Mouse (Mus musculus) hindbrain, embryonic 14.5 days (tissue): ENCODE data around the gene Gm9821. TPM values are rescaled to one million over a fixed set of nuclear protein-coding genes. Genes with fewer than 3 reads are reported as not detected.

Experiments used
- ATAC-seq: fragments of 200-750 bp; cut with Nextera tagmentation; 2 replicates; pipeline ENCODE4 v1.8.0; 2017; ENCODE audit warnings: moderate number of reproducible peaks, mild to moderate bottlenecking, moderate TSS enrichment, moderate library complexity; ENCODE audit not compliant: low FRiP score
- DNase-seq: peaks from one replicate; pipeline ENCODE4 v3.0.0-alpha.2; 2015; ENCODE audit warnings: low spot score
- H3K27ac ChIP-seq: fragments of 300-500 bp; sonication (generic); 2 replicates; pipeline ENCODE4 v1.5.1; 2014; ENCODE audit warnings: mild to moderate bottlenecking, moderate library complexity
- H3K27me3 ChIP-seq: fragments of 300-500 bp; sonication (generic); 2 replicates; pipeline ENCODE4 v1.6.1; 2014; ENCODE audit warnings: mild to moderate bottlenecking, low read length, mixed read lengths; ENCODE audit not compliant: control insufficient read depth, insufficient read depth
- H3K36me3 ChIP-seq: fragments of 300-500 bp; sonication (generic); replicated peaks from 2 replicates; pipeline ENCODE4 v1.6.1; 2014; ENCODE audit not compliant: control insufficient read depth, insufficient read depth
- H3K4me1 ChIP-seq: fragments of 300-500 bp; sonication (generic); replicated peaks from 2 replicates; pipeline ENCODE4 v1.6.1; 2014; ENCODE audit warnings: antibody characterized with exemption, low read length, mixed read lengths; ENCODE audit not compliant: control insufficient read depth, insufficient read depth
- H3K4me2 ChIP-seq: fragments of 300-500 bp; sonication (generic); replicated peaks from 2 replicates; pipeline ENCODE4 v1.6.1; 2014; ENCODE audit warnings: mild to moderate bottlenecking, moderate library complexity
- H3K4me3 ChIP-seq: fragments of 300-500 bp; sonication (generic); replicated peaks from 2 replicates; pipeline ENCODE4 v1.5.1; 2014; ENCODE audit warnings: mild to moderate bottlenecking, low read length
- H3K9ac ChIP-seq: fragments of 300-500 bp; sonication (generic); 2 replicates; pipeline ENCODE4 v1.6.1; 2014
- H3K9me3 ChIP-seq: fragments of 300-500 bp; sonication (generic); 2 replicates; pipeline ENCODE4 v1.6.1; 2016; ENCODE audit warnings: low read length; ENCODE audit not compliant: control insufficient read depth
- WGBS: fragments of 180-500 bp; shearing (Covaris S2); extraction: QIAGEN DNeasy Blood & Tissue Kit; methylation state at CpG from one replicate; pipeline ENCODE4 v1.1.7; 2014; 5-methylcytosine and 5-hydroxymethylcytosine counted together
- microRNA-seq: library from miRNA; unstranded; fragments of <30 nt; microRNA quantifications from one replicate; pipeline ENCODE4, GENCODE M21; 2016
- polyA plus RNA-seq: library from polyadenylated mRNA; unstranded; fragments of >200 nt; fragmentation: Nextera tagmentation; extraction: Ambion mirVana; gene quantifications from 2 replicates; pipeline ENCODE4 v1.2.1, GENCODE M21; 2014

The Gm9821 gene
- polyA plus RNA-seq, 1 experiment from 2014 or later = 0.39 TPM

DNA sequence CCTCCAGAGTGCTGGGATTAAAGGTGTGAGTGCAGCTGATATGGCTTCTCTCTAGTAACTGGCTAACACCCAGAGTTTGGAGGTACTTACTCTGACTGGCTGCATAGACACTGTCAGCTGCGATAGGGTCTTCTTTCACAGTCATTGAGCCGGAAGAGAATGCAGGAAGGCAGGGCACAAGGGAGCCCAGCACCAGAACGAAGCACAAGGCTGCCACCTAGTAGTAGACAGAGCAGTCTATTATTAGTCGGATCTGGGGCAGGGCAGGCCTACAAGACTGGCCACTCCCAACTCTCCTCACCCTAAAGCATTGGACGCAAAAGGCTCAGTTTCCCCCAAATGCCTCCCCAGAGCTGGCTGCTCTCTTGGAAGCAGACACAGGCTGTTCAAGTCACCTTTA is 40.6 kb downstream of the Gm9821 start:
- Histone ChIP-seq H3K4me2 (no peak overlapping the region), H3K27ac (no peak overlapping the region), H3K27me3 (no peaks in the 10 kb centered on the region), H3K9me3 (no peaks in the 10 kb centered on the region), H3K4me1 (peaks cover 10% of the 10 kb centered on the region; the same call in 1 of the 2 replicates), H3K4me3 (no peak overlapping the region), H3K9ac (no peak overlapping the region), H3K36me3 (no peaks in the 10 kb centered on the region)
- ATAC-seq (no peak; the same call in 1 of the 2 replicates), DNase-seq (no peak)
- 3% methylated on average over 5 of the region's 5 CpGs for WGBS

DNA sequence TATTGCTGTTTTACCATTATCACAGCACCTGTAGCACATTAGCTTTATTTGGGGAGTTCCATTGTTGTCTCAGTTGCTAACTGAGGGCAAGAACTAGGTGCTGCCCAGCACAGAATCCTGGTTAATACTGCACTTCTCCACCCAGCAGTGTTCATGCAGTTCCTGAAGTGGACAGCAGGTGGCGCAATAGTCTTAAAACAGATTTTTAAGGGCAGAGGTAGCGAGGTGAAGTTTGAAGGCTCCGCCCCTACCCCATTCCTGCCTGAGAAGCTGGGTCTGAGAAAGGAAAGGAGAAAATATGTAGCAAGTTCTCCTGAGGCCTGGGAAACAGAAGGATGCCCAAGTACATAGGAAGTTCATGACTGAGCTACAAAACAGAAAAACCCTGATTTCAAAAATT is 42.0 kb downstream of the Gm9821 start:
- DNase-seq (peak; percentile 96), ATAC-seq (peak; percentile 63)
- H3K4me3 ChIP-seq = no peak overlapping the region
- peaks cover 10% of the 10 kb centered on the region; the same call in 1 of the 2 replicates for H3K4me1 ChIP-seq
- 0% methylated on average over 3 of the region's 3 CpGs for WGBS
- H3K27ac ChIP-seq = no peak overlapping the region
- no peak overlapping the region for H3K4me2 ChIP-seq
- H3K36me3 ChIP-seq = no peaks in the 10 kb centered on the region
- no peak overlapping the region for H3K9ac ChIP-seq
- no peaks in the 10 kb centered on the region for H3K27me3 ChIP-seq
- no peaks in the 10 kb centered on the region for H3K9me3 ChIP-seq

DNA sequence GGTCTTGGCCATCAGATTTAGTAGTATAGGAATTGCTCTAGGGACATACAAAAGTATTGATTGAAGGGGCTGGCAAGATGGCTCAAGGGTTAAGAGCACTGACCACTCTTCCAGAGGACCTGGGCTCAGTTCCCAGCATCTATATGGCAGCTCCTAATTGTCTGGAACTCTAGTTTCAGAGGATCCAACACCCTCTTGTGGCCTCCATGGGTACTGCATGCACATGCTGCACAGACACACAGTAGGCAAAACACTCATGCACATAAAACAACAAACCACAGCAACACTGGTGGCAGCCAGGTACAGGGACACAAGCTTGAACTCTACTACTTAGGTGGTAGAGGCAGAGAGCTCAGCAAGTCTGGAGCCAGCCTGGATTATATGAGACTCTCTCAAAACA is 44.2 kb downstream of the Gm9821 start:
- Histone ChIP-seq H3K4me1 (0 out of 2 replicates have a peak, but pooled peaks cover 1% of the 10 kb centered on the region), H3K36me3 (no peaks in the 10 kb centered on the region), H3K27me3 (no peaks in the 10 kb centered on the region), H3K4me3 (no peak overlapping the region), H3K9ac (no peak overlapping the region), H3K4me2 (no peak overlapping the region), H3K9me3 (no peaks in the 10 kb centered on the region), H3K27ac (no peak overlapping the region)
- no peak for DNase-seq
- ATAC-seq = no peak

DNA sequence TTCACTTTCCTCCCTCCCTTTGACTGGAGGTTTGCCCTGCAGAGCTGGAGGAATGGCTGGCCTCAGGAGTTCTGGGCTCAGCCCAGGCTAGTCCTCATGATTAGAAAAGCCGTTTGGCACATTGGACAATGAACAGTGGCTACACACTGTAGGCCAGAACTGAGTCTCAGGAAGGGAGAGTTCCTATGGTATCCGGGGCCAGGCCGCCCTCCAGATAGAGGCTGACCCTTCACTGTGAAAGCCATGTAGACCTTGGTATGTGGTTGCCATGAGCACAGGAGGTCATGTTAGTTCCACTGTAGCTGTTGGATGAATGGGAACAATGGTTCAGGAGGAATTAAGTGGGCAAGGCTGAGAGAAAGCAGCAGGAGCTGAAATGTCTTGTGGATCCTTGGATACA is 47.9 kb downstream of the Gm9821 start:
- no peaks in the 10 kb centered on the region for H3K27me3 ChIP-seq
- no peaks in the 10 kb centered on the region for H3K9me3 ChIP-seq
- H3K4me1 ChIP-seq = no peaks in the 10 kb centered on the region
- 47% methylated on average over 3 of the region's 3 CpGs for WGBS
- no peak overlapping the region for H3K4me3 ChIP-seq
- H3K9ac ChIP-seq = no peak overlapping the region
- H3K4me2 ChIP-seq = no peak overlapping the region
- DNase-seq (no peak), ATAC-seq (no peak)
- no peak overlapping the region for H3K27ac ChIP-seq
- H3K36me3 ChIP-seq = no peaks in the 10 kb centered on the region

DNA sequence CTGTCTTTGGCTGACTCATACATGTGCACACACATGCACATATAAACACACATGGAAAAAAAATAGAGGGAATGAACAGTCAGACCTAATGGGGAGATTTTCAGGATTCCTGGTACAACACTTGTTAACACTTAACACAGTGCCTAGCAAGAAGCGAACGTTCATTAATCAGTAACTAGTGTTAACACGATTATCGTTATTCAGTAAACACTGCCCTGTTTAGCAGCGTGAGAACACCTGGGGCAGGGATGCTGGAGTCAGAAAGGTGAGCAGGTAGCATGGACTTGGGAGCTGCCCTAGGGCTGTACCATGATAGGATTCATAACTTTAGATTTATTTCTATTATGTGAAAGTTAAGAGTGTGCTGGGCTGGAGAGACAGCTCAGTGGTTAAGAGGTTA is 50.5 kb downstream of the Gm9821 start:
- Histone ChIP-seq H3K27ac (no peak overlapping the region), H3K4me1 (no peaks in the 10 kb centered on the region), H3K9me3 (no peaks in the 10 kb centered on the region), H3K4me2 (no peak overlapping the region), H3K27me3 (no peaks in the 10 kb centered on the region), H3K4me3 (no peak overlapping the region), H3K36me3 (no peaks in the 10 kb centered on the region), H3K9ac (no peak overlapping the region)
- WGBS = 87% methylated on average over 5 of the region's 5 CpGs
- no peak for DNase-seq
- ATAC-seq = no peak

Small RNAs within 50 kb of the gene (microRNA-seq; reads per million reads assigned to microRNA genes)
- not detected for gene Mir6999

Other genes starting within 250 kb of the Gm9821 start
- 36.7 and 43.4 TPM in 2 replicates for gene Atg13, start 235.1 kb upstream of the Gm9821 start, polyA plus RNA-seq
- gene Harbi1, start 234.9 kb upstream of the Gm9821 start, polyA plus RNA-seq = 16.7 and 19.1 TPM in 2 replicates
- gene Ambra1, start 215.6 kb upstream of the Gm9821 start, polyA plus RNA-seq = 20.8 and 22.2 TPM in 2 replicates
- gene Chrm4, start 18.5 kb upstream of the Gm9821 start, polyA plus RNA-seq = 0.52 and 0.67 TPM in 2 replicates
- gene Mdk, start 13.4 kb upstream of the Gm9821 start, polyA plus RNA-seq = 154 and 171 TPM in 2 replicates
- 39.0 and 42.6 TPM in 2 replicates for gene Dgkz, start 30.2 kb downstream of the Gm9821 start, polyA plus RNA-seq
- 3.5 and 3.6 TPM in 2 replicates for gene Creb3l1, start 78.8 kb downstream of the Gm9821 start, polyA plus RNA-seq
- 29.6 and 32.2 TPM in 2 replicates for gene Phf21a, start 147.4 kb downstream of the Gm9821 start, polyA plus RNA-seq